Mouse (Mus musculus) C2C12 (cell line): ENCODE data around the gene Usp3.

ENCODE experiments used
- CTCF ChIP-seq: IDR thresholded peaks from one replicate; pipeline ENCODE4 v1.5.1; 2011; ENCODE audit not compliant: control insufficient read depth, insufficient read depth, insufficient read length
- MYOG ChIP-seq: IDR thresholded peaks from one replicate; pipeline ENCODE4 v1.6.1; 2011; ENCODE audit not compliant: control insufficient read depth, insufficient read length; ENCODE audit errors: extremely low read depth

DNA sequence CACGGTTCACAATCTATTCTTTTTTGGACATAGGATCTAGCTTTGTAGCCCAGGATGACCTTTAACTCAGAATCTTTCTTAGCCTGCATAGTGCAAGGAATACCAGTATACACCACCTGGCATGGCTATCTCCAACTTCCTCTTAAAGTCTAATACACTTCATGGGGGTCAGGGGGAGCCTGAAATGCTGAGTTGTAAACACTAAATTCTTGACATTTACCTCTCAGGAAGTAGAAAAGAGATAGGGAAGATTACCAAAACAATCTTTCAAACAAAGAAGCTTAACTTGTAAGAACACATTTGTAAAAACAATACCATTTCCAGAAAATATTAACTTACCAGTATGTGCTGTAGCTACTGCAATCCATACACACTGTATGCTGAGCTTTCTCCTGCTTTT, 30.7 kb downstream of the Usp3 start:
- TF ChIP-seq CTCF, result no peak
- TF ChIP-seq MYOG, result no peak
